Mouse (Mus musculus): ENCODE data around the gene Tmem14c. TPM values are rescaled to one million over a fixed set of nuclear protein-coding genes. Genes with fewer than 3 reads are reported as not detected.

Gene Tmem14c
- polyA plus RNA-seq, 1 experiment from 2014 or later = 275 TPM

- H3K27ac ChIP-seq = no peak overlapping the region
Observed at GRCm38 (mm10) chr13:41071617-41072016, 55.5 kb downstream of the Tmem14c start.

More at GRCm38 (mm10) chr13:41071617-41072016, 55.5 kb downstream of the Tmem14c start:
- Histone ChIP-seq H3K27me3 (replicated peaks) (no peaks in the 10 kb centered on the region), H3K9me3 (no peaks in the 10 kb centered on the region), H3K36me3 (no peaks in the 10 kb centered on the region), H3K9ac (no peak overlapping the region), H3K4me3 (replicated peaks) (no peak overlapping the region), H3K4me1 (no peaks in the 10 kb centered on the region), H3K4me2 (no peak overlapping the region)
- 92% methylated on average over 11 of the region's 11 CpGs for WGBS
- no peak for ATAC-seq (ENCODE audit: insufficient read depth, low FRiP score, low read depth)

Other genes with a start within 250 kb of the Tmem14c start
- gene Gcnt2, start 156.5 kb upstream of the Tmem14c start, polyA plus RNA-seq (2015; fragmentation: Nextera tagmentation; extraction: Ambion mirVana) = 7.9 and 9.0 TPM in 2 replicates
- 69.0 and 73.9 TPM in 2 replicates for gene Pak1ip1, start 15.3 kb upstream of the Tmem14c start, polyA plus RNA-seq (2015; fragmentation: Nextera tagmentation; extraction: Ambion mirVana)
- 0.37 and 0.41 TPM in 2 replicates for gene Mak, start 63.4 kb downstream of the Tmem14c start, polyA plus RNA-seq (2015; fragmentation: Nextera tagmentation; extraction: Ambion mirVana)
- not detected in 2 replicates for gene Gcm2, start 94.7 kb downstream of the Tmem14c start, polyA plus RNA-seq (2015; fragmentation: Nextera tagmentation; extraction: Ambion mirVana)
- 0.15 and 0.23 TPM in 2 replicates for gene Sycp2l, start 98.0 kb downstream of the Tmem14c start, polyA plus RNA-seq (2015; fragmentation: Nextera tagmentation; extraction: Ambion mirVana)
- gene Elovl2, start 204.1 kb downstream of the Tmem14c start, polyA plus RNA-seq (2015; fragmentation: Nextera tagmentation; extraction: Ambion mirVana) = 8.0 and 8.5 TPM in 2 replicates
- 14.9 and 16.6 TPM in 2 replicates for gene Smim13, start 233.6 kb downstream of the Tmem14c start, polyA plus RNA-seq (2015; fragmentation: Nextera tagmentation; extraction: Ambion mirVana)